Comparison of ENCODE assay signal across 9 mouse cellular contexts in genomic region chr4:89136356-89136755, GRCm38 (mm10). TPM values are rescaled to one million over a fixed set of nuclear protein-coding genes. Genes with fewer than 3 reads are reported as not detected.
DNase-seq lines count a peak whose midpoint lies in the region; ATAC-seq and TF ChIP-seq lines count a peak whose summit lies in the region.
"Had no signal": no experiment of that assay in that cellular context is flagged by ENCODE, and none has a peak within 500 bp of the region (broad histone marks: within the 10 kb centered on the region; RNA-seq: fewer than 3 reads in every experiment).

No protein-coding gene starts in this region.

- peaks cover 31% of the 10 kb centered on the region for H3K4me1 ChIP-seq in heart, embryonic 10.5 days
- H3K4me1 ChIP-seq in embryonic facial prominence, embryonic 13.5 days, result peaks cover 38% of the 10 kb centered on the region
- H3K4me1 ChIP-seq in hindbrain, postnatal 0 days (ENCODE audit: insufficient read depth, low read length), result peaks cover 5% of the 10 kb centered on the region; the same call in 1 of the 2 replicates
- H3K4me1 ChIP-seq in midbrain, embryonic 12.5 days, result peaks cover 19% of the 10 kb centered on the region

- TF ChIP-seq CTCF in hindbrain, postnatal 0 days (IDR thresholded peaks at IDR 0.05; ENCODE audit: low read depth), result no peak

- ATAC-seq in embryonic facial prominence, embryonic 13.5 days (ENCODE audit: insufficient number of reproducible peaks, insufficient read depth, low FRiP score, low TSS enrichment, low read depth), result no peak
- no peak for ATAC-seq in hindbrain, postnatal 0 days
- ATAC-seq in midbrain, embryonic 12.5 days (ENCODE audit: low FRiP score, low read depth), result no peak
- no peak for ATAC-seq in granulocyte monocyte progenitor cell, adult 5-6 weeks (replicated peaks; ENCODE audit: poor library complexity, severe bottlenecking)

- no peak for DNase-seq in heart, embryonic 10.5 days (ENCODE audit: low spot score)
- no peak for DNase-seq in heart, adult 8-10 months (ENCODE audit: low spot score)
- DNase-seq in hindbrain, postnatal 0 days (ENCODE audit: low spot score), result no peak
- no peak for DNase-seq in right cerebral cortex, postnatal 14 days
- DNase-seq in spleen, adult 18-20 months, result no peak
- DNase-seq: adrenal gland, postnatal 14 days had no signal

- H3K4me2 ChIP-seq in embryonic facial prominence, embryonic 13.5 days, result peak overlapping the region; percentile 61
- peak overlapping the region; percentile 99 for H3K4me2 ChIP-seq in hindbrain, postnatal 0 days (ENCODE audit: low read depth, low read length)
- H3K4me2 ChIP-seq in midbrain, embryonic 12.5 days (replicated peaks), result peak overlapping the region; percentile 66; the same call in 1 of the 2 replicates

- H3K9me3 ChIP-seq in heart, embryonic 10.5 days, result no peaks in the 10 kb centered on the region
- no peaks in the 10 kb centered on the region for H3K9me3 ChIP-seq in embryonic facial prominence, embryonic 13.5 days
- no peaks in the 10 kb centered on the region for H3K9me3 ChIP-seq in hindbrain, postnatal 0 days (ENCODE audit: low read length)
- H3K9me3 ChIP-seq in midbrain, embryonic 12.5 days, result no peaks in the 10 kb centered on the region

- H3K4me3 ChIP-seq in heart, embryonic 10.5 days, result peak overlapping the region; percentile 89; the same call in 1 of the 2 replicates
- peak overlapping the region; percentile 97; the same call in 1 of the 2 replicates for H3K4me3 ChIP-seq in embryonic facial prominence, embryonic 13.5 days
- peak overlapping the region; percentile 94 for H3K4me3 ChIP-seq in hindbrain, postnatal 0 days (ENCODE audit: low read length)
- no peak overlapping the region for H3K4me3 ChIP-seq in midbrain, embryonic 12.5 days

- H3K36me3 ChIP-seq in heart, embryonic 10.5 days, result no peaks in the 10 kb centered on the region
- H3K36me3 ChIP-seq in embryonic facial prominence, embryonic 13.5 days, result no peaks in the 10 kb centered on the region
- no peaks in the 10 kb centered on the region for H3K36me3 ChIP-seq in hindbrain, postnatal 0 days (ENCODE audit: insufficient read depth, low read length)
- H3K36me3 ChIP-seq in midbrain, embryonic 12.5 days, result no peaks in the 10 kb centered on the region

- WGBS in heart, embryonic 10.5 days, result 44% methylated on average over 3 of the region's 3 CpGs
- WGBS in embryonic facial prominence, embryonic 13.5 days, result 39% methylated on average over 3 of the region's 3 CpGs
- 44% methylated on average over 3 of the region's 3 CpGs for WGBS in hindbrain, postnatal 0 days
- 24% methylated on average over 3 of the region's 3 CpGs for WGBS in midbrain, embryonic 12.5 days

- peak overlapping the region; percentile 90; the same call in 1 of the 2 replicates for H3K9ac ChIP-seq in embryonic facial prominence, embryonic 13.5 days
- no peak overlapping the region for H3K9ac ChIP-seq in hindbrain, postnatal 0 days (replicated peaks; ENCODE audit: low read length)
- H3K9ac ChIP-seq in midbrain, embryonic 12.5 days (replicated peaks), result peak overlapping the region; percentile 84; the same call in 1 of the 2 replicates

- H3K27me3 ChIP-seq in heart, embryonic 10.5 days (ENCODE audit: insufficient read depth, poor library complexity, severe bottlenecking), result no peaks in the 10 kb centered on the region
- H3K27me3 ChIP-seq in embryonic facial prominence, embryonic 13.5 days, result no peaks in the 10 kb centered on the region
- H3K27me3 ChIP-seq in hindbrain, postnatal 0 days (ENCODE audit: insufficient read depth, low read length), result no peaks in the 10 kb centered on the region
- H3K27me3 ChIP-seq in midbrain, embryonic 12.5 days, result no peaks in the 10 kb centered on the region

- peak overlapping the region; percentile 93; the same call in 1 of the 2 replicates for H3K27ac ChIP-seq in heart, embryonic 10.5 days
- H3K27ac ChIP-seq in embryonic facial prominence, embryonic 13.5 days, result peak overlapping the region; percentile 93; the same call in 1 of the 2 replicates
- H3K27ac ChIP-seq in hindbrain, postnatal 0 days, result no peak overlapping the region
- no peak overlapping the region for H3K27ac ChIP-seq in midbrain, embryonic 12.5 days (replicated peaks)

RNA-seq across cellular contexts. Expression of gene Mtap, which starts 0.6 kb away (rescaled TPM):
- polyA plus RNA-seq in heart, embryonic 10.5 days (2016; fragmentation: Nextera tagmentation; extraction: Ambion mirVana), result 80.2 and 95.0 TPM in 2 replicates
- total RNA-seq in heart, adult 8-10 months (2022), result 10 to 100 TPM; 19.9 to 23.2 (median 22.0) TPM
- 91.0 and 95.2 TPM in 2 replicates for polyA plus RNA-seq in embryonic facial prominence, embryonic 13.5 days (2015; fragmentation: Nextera tagmentation; extraction: Ambion mirVana)
- 8.7 and 9.9 TPM in 2 replicates for total RNA-seq in hindbrain, postnatal 0 days (2014; rRNA removed)
- 26.1 and 27.4 TPM in 2 replicates for polyA plus RNA-seq in hindbrain, postnatal 0 days (2015; fragmentation: Nextera tagmentation; extraction: Ambion mirVana)
- 52.2 and 57.6 TPM in 2 replicates for polyA plus RNA-seq in midbrain, embryonic 12.5 days (2016; fragmentation: Nextera tagmentation; extraction: Ambion mirVana)
- total RNA-seq in granulocyte monocyte progenitor cell, adult 5-6 weeks (2014; fragmentation: Nextera tagmentation), result 30.9 and 45.8 TPM in 2 replicates
- 27.0 and 31.7 TPM in 2 replicates for total RNA-seq in granulocyte monocyte progenitor cell, adult 5-6 weeks (2017)

Comparison
In these comparisons a context has a peak if more than half of its experiments do, and no peak if none do; other contexts are left out.
1. H3K27ac ChIP-seq: peak in heart, embryonic 10.5 days (single experiment) and embryonic facial prominence, embryonic 13.5 days (single experiment); none in hindbrain, postnatal 0 days (single experiment) and midbrain, embryonic 12.5 days (single experiment).
2. Peak in every context shown above with its lines, with median percentiles within 50 percentile points of each other: H3K4me2 ChIP-seq.